Mouse (Mus musculus) stomach, postnatal 0 days (tissue): Measurements from ENCODE around the gene Ppfia2. TPM values are rescaled to one million over a fixed set of nuclear protein-coding genes. Genes with fewer than 3 reads are reported as not detected.
A peak's percentile ranks its signal among the peaks of the same experiment; 100 is the strongest.

Experiments used
- ATAC-seq: fragments of 200-750 bp; cut with Nextera tagmentation; 2 replicates; pipeline ENCODE4 v1.8.0; 2017; ENCODE audit not compliant: low FRiP score, low TSS enrichment
- DNase-seq: peaks from one replicate; pipeline ENCODE4 v3.0.0-alpha.2; 2016; ENCODE audit warnings: low spot score
- H3K27ac ChIP-seq: fragments of 300-500 bp; sonication (generic); replicated peaks from 2 replicates; pipeline ENCODE4 v1.5.1; 2014; ENCODE audit warnings: mild to moderate bottlenecking, control low read depth
- H3K27me3 ChIP-seq: fragments of 300-500 bp; sonication (generic); 2 replicates; pipeline ENCODE4 v1.6.1; 2014; ENCODE audit warnings: low read length; ENCODE audit not compliant: control insufficient read depth, insufficient read depth
- H3K36me3 ChIP-seq: fragments of 300-500 bp; sonication (generic); 2 replicates; pipeline ENCODE4 v1.6.1; 2014; ENCODE audit warnings: low read length, mixed read lengths; ENCODE audit not compliant: control insufficient read depth, insufficient read depth
- H3K4me1 ChIP-seq: fragments of 300-500 bp; sonication (generic); replicated peaks from 2 replicates; pipeline ENCODE4 v1.6.1; 2014; ENCODE audit warnings: antibody characterized with exemption; ENCODE audit not compliant: control insufficient read depth, insufficient read depth
- H3K4me2 ChIP-seq: fragments of 300-500 bp; sonication (generic); replicated peaks from 2 replicates; pipeline ENCODE4 v1.6.1; 2014; ENCODE audit warnings: low read depth, mild to moderate bottlenecking, control low read depth, moderate library complexity
- H3K4me3 ChIP-seq: fragments of 300-500 bp; sonication (generic); 2 replicates; pipeline ENCODE4 v1.5.1; 2014; ENCODE audit warnings: low read depth, low read length, control low read depth
- H3K9ac ChIP-seq: fragments of 300-500 bp; sonication (generic); 2 replicates; pipeline ENCODE4 v1.6.1; 2014; ENCODE audit warnings: mild to moderate bottlenecking, low read length, control low read depth, mixed read lengths
- H3K9me3 ChIP-seq: fragments of 300-500 bp; sonication (generic); 2 replicates; pipeline ENCODE4 v1.6.1; 2016; ENCODE audit warnings: low read length; ENCODE audit not compliant: control insufficient read depth
- CTCF ChIP-seq: IDR thresholded peaks from 2 replicates; pipeline ENCODE4 v1.5.1; 2016; ENCODE audit warnings: antibody characterized with exemption, low read depth, mild to moderate bottlenecking, moderate library complexity
- EP300 ChIP-seq: optimal IDR thresholded peaks from 2 replicates; pipeline ENCODE3; 2016; ENCODE audit warnings: antibody characterized with exemption
- WGBS: fragments of 180-500 bp; shearing (Covaris S2); extraction: QIAGEN DNeasy Blood & Tissue Kit; methylation state at CpG from one replicate; pipeline ENCODE4 v1.1.7; 2014; 5-methylcytosine and 5-hydroxymethylcytosine counted together
- polyA plus RNA-seq: library from polyadenylated mRNA; unstranded; fragments of >200 nt; fragmentation: Nextera tagmentation; extraction: Ambion mirVana; gene quantifications from 2 replicates; pipeline ENCODE4 v1.2.1, GENCODE M21; 2015

Ppfia2 gene
- polyA plus RNA-seq, 1 experiment from 2014 or later = 0.36 TPM

DNA sequence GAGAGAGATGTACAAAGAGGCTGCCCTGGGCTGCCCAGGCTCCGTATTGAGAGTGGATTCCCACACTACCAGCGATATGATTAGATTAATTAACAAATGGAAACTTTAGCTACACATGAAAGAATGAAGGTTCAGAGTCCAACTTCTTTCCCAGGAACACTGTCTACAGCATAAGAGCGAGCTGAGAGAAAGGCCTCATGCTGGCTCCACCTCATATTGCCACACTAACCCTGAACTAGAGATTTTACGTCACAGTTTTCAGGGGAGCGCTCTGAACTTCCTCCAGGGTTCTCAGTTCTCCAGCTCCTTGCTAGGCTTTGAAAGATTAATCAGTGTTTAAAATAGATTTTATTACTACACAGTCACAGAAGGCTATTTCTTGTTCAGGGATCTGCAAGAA, 471.2 kb downstream of the Ppfia2 start:
- H3K27me3 ChIP-seq = no peaks in the 10 kb centered on the region
- no peak overlapping the region for H3K9ac ChIP-seq
- DNase-seq (no peak), ATAC-seq (peak; percentile 77; the same call in 1 of the 2 replicates)
- H3K9me3 ChIP-seq = no peaks in the 10 kb centered on the region
- 49% methylated on average over 5 of the region's 5 CpGs for WGBS
- no peak overlapping the region for H3K4me2 ChIP-seq
- H3K4me1 ChIP-seq = no peaks in the 10 kb centered on the region
- H3K27ac ChIP-seq = no peak overlapping the region
- H3K36me3 ChIP-seq = no peaks in the 10 kb centered on the region
- TF ChIP-seq CTCF (no peak), EP300 (no peak)
- no peak overlapping the region for H3K4me3 ChIP-seq

DNA sequence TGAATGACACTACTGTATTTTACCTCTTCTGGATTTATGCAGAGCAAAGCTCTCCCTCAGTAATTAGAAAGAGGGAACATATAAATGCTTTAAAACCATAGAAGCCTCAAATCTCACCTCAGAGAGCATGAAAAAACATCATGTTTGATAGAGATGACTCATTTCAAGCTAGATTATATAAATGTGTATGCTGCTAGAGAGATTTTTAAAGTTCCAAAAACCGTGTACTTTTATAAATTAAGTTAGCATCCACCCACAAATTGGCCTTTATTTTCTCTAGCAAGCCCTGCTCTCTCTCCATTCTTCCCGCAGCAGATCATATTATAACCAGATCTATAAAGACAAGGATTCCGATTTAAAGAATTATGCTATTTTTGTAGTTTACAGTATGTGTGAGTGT, 488.9 kb downstream of the Ppfia2 start:
- 79% methylated on average over 3 of the region's 3 CpGs for WGBS
- no peak overlapping the region for H3K4me3 ChIP-seq
- no peaks in the 10 kb centered on the region for H3K9me3 ChIP-seq
- no peak overlapping the region for H3K4me2 ChIP-seq
- no peak overlapping the region for H3K27ac ChIP-seq
- no peak for DNase-seq
- H3K27me3 ChIP-seq = no peaks in the 10 kb centered on the region
- no peak for TF ChIP-seq CTCF
- no peak for TF ChIP-seq EP300
- H3K4me1 ChIP-seq = no peaks in the 10 kb centered on the region
- H3K36me3 ChIP-seq = no peaks in the 10 kb centered on the region
- no peak overlapping the region for H3K9ac ChIP-seq
- ATAC-seq = no peak

DNA sequence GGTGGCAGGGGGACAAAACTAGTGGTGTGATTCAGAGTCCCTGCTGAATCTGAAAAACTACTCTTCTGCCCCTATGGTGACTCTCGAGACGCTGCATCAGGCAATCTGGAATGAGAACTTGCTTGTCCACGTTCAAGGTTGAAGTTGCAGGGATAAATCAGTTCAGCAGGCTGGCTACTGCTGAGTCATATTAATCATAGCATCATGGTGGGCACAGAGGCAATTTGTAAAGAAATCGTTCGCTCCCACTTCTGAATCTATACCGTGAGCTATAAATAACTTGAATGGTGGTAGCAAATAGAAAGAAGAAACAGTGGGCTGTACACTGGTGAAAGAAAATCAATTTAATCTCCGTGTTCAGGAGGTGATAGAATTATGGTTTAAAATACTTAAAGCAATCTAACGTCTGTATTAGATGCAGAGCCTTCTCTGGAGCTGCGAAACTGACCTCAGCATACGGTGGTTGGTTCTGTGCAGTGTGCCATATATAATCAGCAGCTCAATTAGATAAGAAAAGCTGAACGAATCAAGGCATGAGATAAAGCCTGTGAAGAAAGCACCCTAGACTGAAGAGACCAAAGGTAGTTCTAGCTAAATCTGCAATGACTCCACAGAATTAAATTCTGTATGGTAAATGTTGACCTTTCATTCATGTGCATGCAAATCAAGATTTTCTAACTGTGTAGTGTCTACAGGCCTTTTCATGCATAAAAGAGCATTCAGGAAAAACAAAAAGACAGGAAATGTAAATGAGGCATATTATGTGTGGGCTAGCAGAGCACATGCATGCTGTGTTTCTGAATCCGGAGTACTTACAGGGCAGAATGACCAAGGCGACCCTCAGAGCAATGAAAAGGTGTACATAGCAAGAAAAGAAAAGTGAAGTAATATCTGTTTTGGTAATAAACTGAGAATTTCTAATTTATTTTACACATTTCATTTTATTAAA, 505.3 kb downstream of the Ppfia2 start:
- no peak overlapping the region for H3K9ac ChIP-seq
- no peak for ATAC-seq
- 64% methylated on average over 13 of the region's 13 CpGs for WGBS
- no peaks in the 10 kb centered on the region for H3K9me3 ChIP-seq
- no peaks in the 10 kb centered on the region for H3K36me3 ChIP-seq
- TF ChIP-seq CTCF (no peak), EP300 (no peak)
- no peaks in the 10 kb centered on the region for H3K4me1 ChIP-seq
- no peak overlapping the region for H3K27ac ChIP-seq
- H3K4me2 ChIP-seq = no peak overlapping the region
- DNase-seq = no peak
- no peaks in the 10 kb centered on the region for H3K27me3 ChIP-seq
- H3K4me3 ChIP-seq = no peak overlapping the region
